Mouse (Mus musculus): Measurements from ENCODE around the gene Psmd3.

DNA sequence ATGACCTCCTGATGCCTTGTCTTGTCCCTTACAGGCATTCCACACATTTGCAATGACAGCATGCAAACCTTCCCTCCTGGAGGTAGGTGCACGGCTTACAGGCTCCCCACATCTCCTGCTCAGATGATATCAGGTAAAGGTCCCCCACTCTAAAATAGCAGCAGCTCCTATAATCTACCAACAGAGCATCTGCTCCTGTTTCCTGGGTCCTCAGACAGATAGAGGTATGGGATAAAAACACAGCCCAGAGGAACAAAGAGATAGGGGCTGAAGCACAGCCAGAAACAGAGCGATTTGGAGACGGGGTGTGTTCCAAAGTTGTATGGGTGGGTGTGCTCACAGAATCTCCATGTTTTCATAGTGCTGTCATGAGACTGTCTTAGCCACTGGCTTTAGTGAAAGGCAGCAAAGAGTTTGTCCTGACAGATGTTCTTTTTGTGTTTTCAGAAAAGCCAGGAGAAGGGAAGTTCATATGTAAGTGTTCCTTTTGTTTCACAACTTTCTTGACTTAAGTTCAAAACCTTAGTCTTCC, 11.0 kb upstream of the Psmd3 start:
- no peak for TF ChIP-seq EP300 (IDR thresholded peaks at IDR 0.05)
- no peak for TF ChIP-seq CTCF (IDR thresholded peaks at IDR 0.05)

Measured in lung, postnatal 0 days (tissue).